Mouse (Mus musculus) kidney, adult 8-10 months (tissue): ENCODE results near the gene Gm45618.

ENCODE experiments used
- DNase-seq, 2 experiments: peaks; one replicate each; pipeline ENCODE4 v3.0.0; 2022

Gene Gm45618

GRCm38 (mm10) chr7:142093696-142094240, 26.8 kb downstream of the Gm45618 start:
- DNase-seq = no peak

- no peak for DNase-seq
These were observed 27.5 kb downstream of the Gm45618 start for GRCm38 (mm10) chr7:142092991-142093390.

GRCm38 (mm10) chr7:142091848-142092247, 28.7 kb downstream of the Gm45618 start:
- no peak for DNase-seq

- no peak for DNase-seq
These were observed 30.7 kb downstream of the Gm45618 start for GRCm38 (mm10) chr7:142089648-142090447.

GRCm38 (mm10) chr7:142088886-142089285, 31.6 kb downstream of the Gm45618 start:
- DNase-seq = no peak

- no peak for DNase-seq
These were observed 33.4 kb downstream of the Gm45618 start for GRCm38 (mm10) chr7:142087069-142087652.

GRCm38 (mm10) chr7:142086159-142086905, 34.2 kb downstream of the Gm45618 start:
- DNase-seq = no peak

GRCm38 (mm10) chr7:142084820-142085219, 35.7 kb downstream of the Gm45618 start:
- DNase-seq = peak; percentile 64 to 78

GRCm38 (mm10) chr7:142084395-142084794, 36.1 kb downstream of the Gm45618 start:
- DNase-seq = no peak

- DNase-seq = peak; percentile 36 to 48
These were observed 36.8 kb downstream of the Gm45618 start for GRCm38 (mm10) chr7:142083588-142084317.

GRCm38 (mm10) chr7:142082607-142083006, 37.9 kb downstream of the Gm45618 start:
- no peak for DNase-seq

- no peak for DNase-seq
These were observed 38.4 kb downstream of the Gm45618 start for GRCm38 (mm10) chr7:142082179-142082578.

GRCm38 (mm10) chr7:142081736-142082135, 38.8 kb downstream of the Gm45618 start:
- DNase-seq = no peak

GRCm38 (mm10) chr7:142080876-142081275, 39.7 kb downstream of the Gm45618 start:
- no peak for DNase-seq

- peak in 1 of 2 experiments; percentile 15 for DNase-seq
These were observed 41.2 kb downstream of the Gm45618 start for GRCm38 (mm10) chr7:142079365-142079764.

GRCm38 (mm10) chr7:142077138-142077537, 43.4 kb downstream of the Gm45618 start:
- no peak for DNase-seq

- no peak for DNase-seq
These were observed 46.2 kb downstream of the Gm45618 start for GRCm38 (mm10) chr7:142074146-142074886.

- no peak for DNase-seq
These were observed 48.8 kb downstream of the Gm45618 start for GRCm38 (mm10) chr7:142071717-142072116.

- DNase-seq = no peak
These were observed 49.3 kb downstream of the Gm45618 start for GRCm38 (mm10) chr7:142071212-142071578.

- peak; percentile 51 to 82 for DNase-seq
These were observed 49.9 kb downstream of the Gm45618 start for GRCm38 (mm10) chr7:142070458-142071211.
